Mouse (Mus musculus) C2C12 (cell line): Measurements from ENCODE around the gene Anxa4. TPM values are rescaled to one million over a fixed set of nuclear protein-coding genes. Genes with fewer than 3 reads are reported as not detected.

ENCODE experiments used
- H3K27me3 ChIP-seq: one replicate; pipeline ENCODE4 v1.6.1; 2011; ENCODE audit not compliant: control insufficient read depth, insufficient read depth, insufficient read length
- H3K36me3 ChIP-seq: one replicate; pipeline ENCODE4 v1.6.1; 2011; ENCODE audit not compliant: control insufficient read depth, insufficient read depth
- H3K4me3 ChIP-seq: one replicate; pipeline ENCODE4 v1.5.1; 2011; ENCODE audit warnings: mild to moderate bottlenecking, control low read depth; ENCODE audit not compliant: poor library complexity, insufficient read depth, severe bottlenecking
- H3K79me2 ChIP-seq: one replicate; pipeline ENCODE4 v1.6.1; 2011; ENCODE audit not compliant: control insufficient read depth, insufficient read depth
- H3K79me3 ChIP-seq: one replicate; pipeline ENCODE4 v1.6.1; 2011; ENCODE audit warnings: low read depth, control low read depth
- H3ac ChIP-seq: one replicate; pipeline ENCODE3; 2011; ENCODE audit warnings: low read depth; ENCODE audit not compliant: control insufficient read depth, insufficient read length
- CEBPB ChIP-seq: IDR thresholded peaks from one replicate; pipeline ENCODE4 v1.6.1; 2011; ENCODE audit warnings: low read depth, mild to moderate bottlenecking, control low read depth, moderate library complexity
- CTCF ChIP-seq: IDR thresholded peaks from one replicate; pipeline ENCODE4 v1.5.1; 2011; ENCODE audit not compliant: control insufficient read depth, insufficient read depth, insufficient read length
- FOSL1 ChIP-seq: IDR thresholded peaks from one replicate; pipeline ENCODE4 v1.8.0; 2011; ENCODE audit warnings: mild to moderate bottlenecking, low read length; ENCODE audit not compliant: poor library complexity, insufficient read depth, severe bottlenecking
- MAX ChIP-seq: IDR thresholded peaks from one replicate; pipeline ENCODE4 v1.6.1; 2011; ENCODE audit warnings: mild to moderate bottlenecking, control low read depth
- MYOD1 ChIP-seq: IDR thresholded peaks from one replicate; pipeline ENCODE4 v1.6.1; 2011; ENCODE audit warnings: low read depth; ENCODE audit not compliant: control insufficient read depth, insufficient read length
- MYOG ChIP-seq: IDR thresholded peaks from one replicate; pipeline ENCODE4 v1.6.1; 2011; ENCODE audit not compliant: control insufficient read depth, insufficient read length; ENCODE audit errors: extremely low read depth
- USF1 ChIP-seq: IDR thresholded peaks from one replicate; pipeline ENCODE4 v1.6.1; 2011; ENCODE audit warnings: low read depth, mild to moderate bottlenecking, control low read depth, moderate library complexity
- polyA plus RNA-seq: library from polyadenylated mRNA; unstranded; fragments of >200 nt; fragmentation: generic; extraction: Trizol; gene quantifications from one replicate; pipeline ENCODE4 v1.2.1, GENCODE M21; 2012; ENCODE audit warnings: missing spikeins

Anxa4 gene
- polyA plus RNA-seq, 1 experiment = 93.0 TPM

DNA sequence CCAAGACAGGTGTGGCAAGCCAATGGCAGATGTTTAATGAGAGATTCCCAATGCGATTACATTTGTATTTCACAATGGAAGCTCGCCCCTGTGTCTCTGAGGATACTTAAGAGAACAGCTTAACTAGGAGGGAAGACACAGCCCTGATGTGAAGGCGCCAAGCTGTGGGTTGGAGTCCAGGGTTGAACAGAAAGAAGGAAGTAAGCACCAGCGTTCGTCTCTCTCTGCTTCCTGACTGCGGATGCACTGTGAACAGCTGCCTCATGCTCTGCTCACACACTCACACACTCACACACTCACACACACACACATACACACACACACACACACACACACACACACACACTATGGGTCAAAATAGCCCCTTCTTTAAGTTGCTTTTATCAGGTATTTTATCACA lies 36.4 kb upstream of the Anxa4 start:
- H3ac ChIP-seq = no peak overlapping the region
- H3K79me3 ChIP-seq = no peaks in the 10 kb centered on the region
- H3K27me3 ChIP-seq = no peaks in the 10 kb centered on the region
- H3K4me3 ChIP-seq = no peak overlapping the region
- TF ChIP-seq FOSL1 = no peak
- no peak for TF ChIP-seq MYOG
- no peak for TF ChIP-seq MAX
- TF ChIP-seq USF1 = no peak
- TF ChIP-seq CTCF = no peak
- TF ChIP-seq MYOD1 = no peak
- no peak for TF ChIP-seq CEBPB
- no peaks in the 10 kb centered on the region for H3K36me3 ChIP-seq
- no peaks in the 10 kb centered on the region for H3K79me2 ChIP-seq

DNA sequence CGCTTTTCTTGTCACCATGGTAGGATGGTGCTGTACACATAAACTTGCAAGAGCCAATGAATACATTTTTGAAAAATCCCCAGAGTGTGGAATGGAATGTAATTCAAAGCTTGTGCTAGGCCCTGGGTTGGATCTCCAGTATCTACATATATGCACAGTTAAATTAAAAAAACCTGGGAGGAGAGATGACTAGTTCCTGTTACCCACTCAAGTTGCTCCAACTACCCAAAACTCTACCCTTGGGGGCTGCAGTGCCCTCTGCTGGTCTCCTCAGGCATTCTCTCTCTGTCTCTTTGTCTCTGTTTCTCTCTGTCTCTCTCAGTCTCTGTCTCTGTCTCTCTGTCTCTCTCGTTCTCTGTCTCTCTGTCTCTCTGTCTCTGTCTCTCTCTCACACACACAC lies 34.0 kb upstream of the Anxa4 start:
- Histone ChIP-seq H3K79me2 (no peaks in the 10 kb centered on the region), H3K27me3 (no peaks in the 10 kb centered on the region), H3K36me3 (no peaks in the 10 kb centered on the region), H3K4me3 (no peak overlapping the region), H3K79me3 (no peaks in the 10 kb centered on the region), H3ac (no peak overlapping the region)
- no peak for TF ChIP-seq FOSL1
- no peak for TF ChIP-seq USF1
- no peak for TF ChIP-seq MYOD1
- no peak for TF ChIP-seq CTCF
- TF ChIP-seq MAX = no peak
- TF ChIP-seq CEBPB = no peak
- TF ChIP-seq MYOG = no peak

DNA sequence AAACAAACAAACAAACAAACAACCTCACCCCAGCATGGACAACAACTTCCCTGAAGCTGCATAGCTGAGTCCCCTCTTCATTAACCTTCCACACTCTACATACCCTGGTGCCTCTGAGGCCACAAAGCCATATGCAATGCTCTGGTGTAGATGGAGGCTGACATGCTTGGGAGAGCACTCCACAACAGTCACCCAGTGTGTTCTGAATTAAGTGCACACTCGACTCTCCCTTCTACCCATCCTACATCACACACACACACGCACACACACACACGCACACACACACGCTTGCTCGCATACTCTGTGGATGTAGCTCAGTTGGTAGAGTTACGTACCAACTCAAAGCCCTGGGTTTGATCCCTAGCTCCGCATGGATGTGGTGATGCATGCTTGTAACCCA lies 31.0 kb upstream of the Anxa4 start:
- no peaks in the 10 kb centered on the region for H3K36me3 ChIP-seq
- H3K79me2 ChIP-seq = no peaks in the 10 kb centered on the region
- H3ac ChIP-seq = no peak overlapping the region
- H3K79me3 ChIP-seq = no peaks in the 10 kb centered on the region
- H3K4me3 ChIP-seq = no peak overlapping the region
- TF ChIP-seq MYOD1 = no peak
- no peak for TF ChIP-seq FOSL1
- TF ChIP-seq USF1 = no peak
- no peak for TF ChIP-seq MYOG
- TF ChIP-seq CEBPB = no peak
- no peak for TF ChIP-seq CTCF
- TF ChIP-seq MAX = no peak
- H3K27me3 ChIP-seq = no peaks in the 10 kb centered on the region

DNA sequence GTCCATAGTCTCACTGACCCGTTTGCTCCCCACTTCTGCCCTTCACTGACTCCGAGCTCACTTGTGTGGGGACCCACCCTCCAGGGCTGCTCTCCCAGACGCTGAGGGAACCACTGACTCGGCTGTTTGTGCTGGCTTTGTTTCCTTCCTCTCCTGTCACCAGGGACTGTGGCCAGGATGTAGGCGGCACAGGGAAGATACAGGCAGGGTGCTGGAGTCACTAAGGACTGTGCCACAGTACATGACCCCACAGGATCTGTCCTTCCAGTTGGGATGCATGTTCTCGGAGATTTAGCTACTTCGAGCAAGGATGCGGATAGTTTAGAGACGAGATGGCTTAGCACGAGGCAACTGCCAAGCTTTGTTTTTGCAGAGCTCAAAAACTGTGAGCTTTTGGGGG lies 30.4 kb upstream of the Anxa4 start:
- Histone ChIP-seq H3K27me3 (no peaks in the 10 kb centered on the region), H3K36me3 (no peaks in the 10 kb centered on the region), H3K79me2 (no peaks in the 10 kb centered on the region), H3K79me3 (no peaks in the 10 kb centered on the region), H3K4me3 (no peak overlapping the region), H3ac (no peak overlapping the region)
- no peak for TF ChIP-seq MAX
- TF ChIP-seq MYOD1 = no peak
- TF ChIP-seq FOSL1 = no peak
- no peak for TF ChIP-seq USF1
- no peak for TF ChIP-seq MYOG
- TF ChIP-seq CEBPB = no peak
- no peak for TF ChIP-seq CTCF

DNA sequence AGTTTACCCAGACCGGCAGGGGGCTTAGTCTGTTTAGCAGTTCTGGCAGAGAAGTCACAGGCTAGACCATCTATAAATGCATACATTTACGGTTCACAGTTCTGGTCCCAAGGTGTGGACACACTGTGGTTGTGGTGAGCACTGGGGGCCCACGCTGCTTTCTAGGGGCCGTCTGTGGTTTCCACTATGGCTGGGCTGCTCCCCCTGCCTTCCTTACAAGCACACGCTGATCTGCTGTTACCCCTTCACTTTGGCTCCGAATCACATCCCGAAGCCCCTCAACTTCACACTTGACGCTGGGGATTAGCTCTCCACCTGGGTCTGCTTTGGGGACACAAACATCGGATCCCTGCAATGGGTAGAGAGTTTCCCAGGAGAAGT lies 29.7 kb upstream of the Anxa4 start:
- TF ChIP-seq FOSL1 (no peak), MYOD1 (no peak), MYOG (no peak), CTCF (no peak), MAX (no peak), USF1 (no peak), CEBPB (no peak)

More for the DNA sequence above, 29.7 kb upstream of the Anxa4 start:
- Histone ChIP-seq H3K4me3 (no peak overlapping the region), H3K79me2 (no peaks in the 10 kb centered on the region), H3K36me3 (no peaks in the 10 kb centered on the region), H3K27me3 (no peaks in the 10 kb centered on the region), H3K79me3 (no peaks in the 10 kb centered on the region), H3ac (no peak overlapping the region)
